Mouse (Mus musculus): Measurements from ENCODE around the gene Sox5. TPM values are rescaled to one million over a fixed set of nuclear protein-coding genes. Genes with fewer than 3 reads are reported as not detected.

Gene Sox5
- polyA plus RNA-seq, 1 experiment: 2.8 TPM

GRCm38 (mm10) chr6:143918405-143918947, 863.3 kb downstream of the Sox5 start:
- H3K4me1 ChIP-seq (ENCODE audit: control insufficient read depth, insufficient read depth, low read length): peaks cover 5% of the 10 kb centered on the region; the same call in 1 of the 2 replicates
- no peak for TF ChIP-seq CTCF (IDR thresholded peaks at IDR 0.05; ENCODE audit: borderline replicate concordance, insufficient read depth, low read length)
- no peak overlapping the region for H3K4me3 ChIP-seq (ENCODE audit: insufficient read depth, low read length)
- no peak overlapping the region for H3K27ac ChIP-seq (ENCODE audit: insufficient read depth, low read length)

DNA sequence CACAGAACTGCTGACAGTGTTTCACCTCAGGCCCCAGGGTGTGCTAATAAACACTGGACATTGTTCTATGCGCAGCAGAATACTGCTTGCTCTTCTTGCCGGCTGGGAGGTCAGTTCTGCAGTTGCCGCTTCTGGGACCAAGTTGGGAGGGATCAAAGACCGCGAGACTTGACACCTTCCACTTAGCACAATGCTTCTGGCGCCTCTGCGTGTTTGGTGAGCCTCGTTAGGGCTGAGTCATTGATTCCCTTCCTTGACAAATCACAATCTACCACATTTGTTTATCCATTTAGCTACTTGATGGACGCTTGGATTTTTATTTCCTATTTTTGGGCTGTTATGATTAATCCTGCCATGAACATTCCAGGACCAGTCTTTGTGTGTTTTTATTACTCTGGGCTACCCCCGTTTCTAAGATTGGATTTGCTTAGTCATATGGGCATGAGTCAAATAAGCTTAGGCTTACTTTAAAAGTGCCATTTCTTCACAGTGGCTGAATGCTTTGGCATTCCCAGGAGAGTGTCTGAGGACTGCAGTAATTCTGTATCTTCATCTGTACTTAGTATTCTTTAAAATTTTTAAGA, 865.5 kb downstream of the Sox5 start:
- no peak for TF ChIP-seq CTCF (IDR thresholded peaks at IDR 0.05; ENCODE audit: borderline replicate concordance, insufficient read depth, low read length)
- TF ChIP-seq POLR2A (IDR thresholded peaks at IDR 0.05; ENCODE audit: low read depth, low read length): no peak
- Histone ChIP-seq H3K27ac (ENCODE audit: insufficient read depth, low read length) (peak overlapping the region; percentile 9; the same call in 1 of the 2 replicates), H3K4me3 (ENCODE audit: insufficient read depth, low read length) (no peak overlapping the region), H3K4me1 (ENCODE audit: control insufficient read depth, insufficient read depth, low read length) (peaks cover 5% of the 10 kb centered on the region; the same call in 1 of the 2 replicates)

- no peak for TF ChIP-seq POLR2A (IDR thresholded peaks at IDR 0.05; ENCODE audit: low read depth, low read length)
- H3K4me1 ChIP-seq (ENCODE audit: control insufficient read depth, insufficient read depth, low read length): peaks cover 5% of the 10 kb centered on the region; the same call in 1 of the 2 replicates
- H3K27ac ChIP-seq (ENCODE audit: insufficient read depth, low read length): peak overlapping the region; percentile 9; the same call in 1 of the 2 replicates
- H3K4me3 ChIP-seq (ENCODE audit: insufficient read depth, low read length): no peak overlapping the region
These were observed 866.1 kb downstream of the Sox5 start for GRCm38 (mm10) chr6:143915686-143916085.

DNA sequence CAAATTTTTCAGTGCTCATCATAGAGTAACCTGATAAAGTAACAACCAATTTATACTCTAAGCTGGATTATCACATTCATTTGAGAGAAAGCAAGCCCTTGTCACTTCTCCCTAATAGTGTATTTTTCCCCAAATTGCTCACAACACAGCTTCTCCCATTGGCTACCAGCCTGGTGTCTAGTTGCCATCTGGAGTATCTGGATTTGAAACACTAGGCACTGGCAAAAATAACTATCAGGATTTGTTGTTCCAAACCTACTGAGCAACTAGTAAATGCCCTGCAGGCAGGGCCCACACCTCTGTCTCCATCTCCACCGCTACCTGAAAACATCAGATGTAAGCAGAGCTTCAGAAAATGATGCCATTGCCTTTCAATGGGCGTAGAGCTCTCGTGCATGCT, 869.5 kb downstream of the Sox5 start:
- no peak for TF ChIP-seq CTCF (IDR thresholded peaks at IDR 0.05; ENCODE audit: borderline replicate concordance, insufficient read depth, low read length)
- no peak for TF ChIP-seq POLR2A (IDR thresholded peaks at IDR 0.05; ENCODE audit: low read depth, low read length)
- H3K4me3 ChIP-seq (ENCODE audit: insufficient read depth, low read length): no peak overlapping the region
- no peak overlapping the region for H3K27ac ChIP-seq (ENCODE audit: insufficient read depth, low read length)
- H3K4me1 ChIP-seq (ENCODE audit: control insufficient read depth, insufficient read depth, low read length): peaks cover 5% of the 10 kb centered on the region; the same call in 1 of the 2 replicates

DNA sequence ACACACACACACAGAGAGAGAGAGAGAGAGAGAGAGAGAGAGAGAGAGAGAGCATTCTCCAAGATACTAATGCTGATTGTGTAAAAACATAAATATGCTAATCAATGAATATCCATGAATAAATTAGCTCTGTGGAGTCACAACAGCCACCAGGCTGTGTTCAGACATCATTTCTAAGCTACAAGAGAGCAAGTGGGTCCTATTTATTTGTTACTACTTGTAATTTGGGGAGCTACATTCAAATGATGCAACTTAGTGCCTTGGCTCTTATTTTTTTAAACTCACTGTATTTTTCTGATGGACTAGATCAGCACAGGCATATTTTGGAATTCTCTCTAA, 877.1 kb downstream of the Sox5 start:
- TF ChIP-seq POLR2A (IDR thresholded peaks at IDR 0.05; ENCODE audit: low read depth, low read length) (no peak), CTCF (IDR thresholded peaks at IDR 0.05; ENCODE audit: borderline replicate concordance, insufficient read depth, low read length) (no peak)
- no peaks in the 10 kb centered on the region for H3K4me1 ChIP-seq (ENCODE audit: control insufficient read depth, insufficient read depth, low read length)
- no peak overlapping the region for H3K4me3 ChIP-seq (ENCODE audit: insufficient read depth, low read length)

GRCm38 (mm10) chr6:143903981-143904692, 877.6 kb downstream of the Sox5 start:
- no peak overlapping the region for H3K4me3 ChIP-seq (ENCODE audit: insufficient read depth, low read length)
- no peaks in the 10 kb centered on the region for H3K4me1 ChIP-seq (ENCODE audit: control insufficient read depth, insufficient read depth, low read length)
- H3K27ac ChIP-seq (ENCODE audit: insufficient read depth, low read length): no peak overlapping the region
- TF ChIP-seq CTCF (IDR thresholded peaks at IDR 0.05; ENCODE audit: borderline replicate concordance, insufficient read depth, low read length) (no peak), POLR2A (IDR thresholded peaks at IDR 0.05; ENCODE audit: low read depth, low read length) (no peak)

More for the DNA sequence above, 877.1 kb downstream of the Sox5 start:
- no peak overlapping the region for H3K27ac ChIP-seq (ENCODE audit: insufficient read depth, low read length)

DNA sequence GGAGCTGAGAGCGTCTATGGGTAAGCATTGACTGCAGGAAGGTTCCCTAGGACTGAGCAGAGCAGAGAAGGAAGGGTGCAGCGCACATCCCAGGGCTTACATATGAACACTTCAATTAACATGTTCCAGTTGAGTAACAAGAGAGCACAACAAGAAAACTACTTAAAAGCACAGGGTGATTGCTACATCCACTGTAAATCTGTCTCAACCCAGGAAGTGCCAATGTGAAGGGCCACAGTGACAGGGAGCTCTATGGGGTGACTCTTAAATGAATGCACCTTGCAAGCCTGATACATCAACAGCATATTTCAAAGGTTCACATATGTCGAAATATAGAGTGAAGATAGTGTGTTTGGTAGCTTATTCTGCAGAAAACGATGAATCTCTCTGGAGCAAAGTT, 880.9 kb downstream of the Sox5 start:
- Histone ChIP-seq H3K4me3 (ENCODE audit: insufficient read depth, low read length) (no peak overlapping the region), H3K27ac (ENCODE audit: insufficient read depth, low read length) (no peak overlapping the region), H3K4me1 (ENCODE audit: control insufficient read depth, insufficient read depth, low read length) (no peaks in the 10 kb centered on the region)
- TF ChIP-seq POLR2A (IDR thresholded peaks at IDR 0.05; ENCODE audit: low read depth, low read length) (no peak), CTCF (IDR thresholded peaks at IDR 0.05; ENCODE audit: borderline replicate concordance, insufficient read depth, low read length) (no peak)

GRCm38 (mm10) chr6:143895092-143895491, 886.7 kb downstream of the Sox5 start:
- Histone ChIP-seq H3K27ac (ENCODE audit: insufficient read depth, low read length) (no peak overlapping the region), H3K4me1 (ENCODE audit: control insufficient read depth, insufficient read depth, low read length) (no peaks in the 10 kb centered on the region), H3K4me3 (ENCODE audit: insufficient read depth, low read length) (no peak overlapping the region)
- TF ChIP-seq CTCF (IDR thresholded peaks at IDR 0.05; ENCODE audit: borderline replicate concordance, insufficient read depth, low read length): no peak
- TF ChIP-seq POLR2A (IDR thresholded peaks at IDR 0.05; ENCODE audit: low read depth, low read length): no peak

DNA sequence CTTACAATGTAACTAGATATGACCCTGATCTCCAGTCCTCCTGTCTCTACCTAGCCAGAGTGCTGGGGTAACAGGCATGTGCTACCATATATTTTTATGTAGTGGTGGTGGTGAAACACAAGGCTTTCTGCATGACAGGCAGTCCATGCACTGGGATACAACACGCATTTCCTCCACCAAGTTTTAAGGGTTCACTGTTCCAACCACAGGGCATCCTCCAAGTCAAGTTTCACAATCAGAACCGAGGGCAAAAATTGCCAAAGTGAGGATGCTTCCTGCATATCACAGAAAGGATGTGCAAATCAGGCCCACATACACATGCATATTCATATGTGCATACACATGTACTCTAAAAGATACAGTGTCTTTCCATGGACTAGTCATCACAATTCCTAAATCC, 888.9 kb downstream of the Sox5 start:
- H3K4me3 ChIP-seq (ENCODE audit: insufficient read depth, low read length): no peak overlapping the region
- no peaks in the 10 kb centered on the region for H3K4me1 ChIP-seq (ENCODE audit: control insufficient read depth, insufficient read depth, low read length)
- TF ChIP-seq CTCF (IDR thresholded peaks at IDR 0.05; ENCODE audit: borderline replicate concordance, insufficient read depth, low read length) (no peak), POLR2A (IDR thresholded peaks at IDR 0.05; ENCODE audit: low read depth, low read length) (no peak)
- no peak overlapping the region for H3K27ac ChIP-seq (ENCODE audit: insufficient read depth, low read length)

DNA sequence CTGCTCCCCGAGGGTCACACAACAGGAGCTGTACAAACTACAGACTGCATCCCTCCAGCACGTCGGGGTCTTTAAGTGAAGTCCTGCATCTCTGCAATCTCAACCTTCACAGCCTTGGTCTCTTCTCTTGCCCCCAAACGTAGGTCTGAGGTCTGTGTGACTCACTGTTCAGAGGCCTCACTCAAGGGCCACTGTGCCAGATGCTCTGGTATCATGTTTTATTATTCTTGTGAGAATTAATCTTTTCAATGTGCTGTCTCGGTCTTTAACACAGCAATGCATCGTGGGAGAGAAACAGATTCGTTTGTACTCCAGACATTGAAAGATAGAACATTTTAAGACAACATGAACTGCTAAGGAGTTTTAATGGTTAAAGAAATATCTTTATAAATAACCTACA, 893.2 kb downstream of the Sox5 start:
- TF ChIP-seq CTCF (IDR thresholded peaks at IDR 0.05; ENCODE audit: borderline replicate concordance, insufficient read depth, low read length) (no peak), POLR2A (IDR thresholded peaks at IDR 0.05; ENCODE audit: low read depth, low read length) (no peak)
- Histone ChIP-seq H3K27ac (ENCODE audit: insufficient read depth, low read length) (no peak overlapping the region), H3K4me3 (ENCODE audit: insufficient read depth, low read length) (no peak overlapping the region), H3K4me1 (ENCODE audit: control insufficient read depth, insufficient read depth, low read length) (no peaks in the 10 kb centered on the region)

Measured in embryonic fibroblast, embryonic 13.5 days (primary cell).